Mouse (Mus musculus) ovary, postnatal 10 days (tissue): ENCODE measurements around the gene Atox1.
"Not testable (repeated sequence)": the region's sequence is repeated elsewhere in the genome, so short reads cannot be mapped to it uniquely, and the experiment has no call there.

Source experiments
- DNase-seq: peaks from one replicate; pipeline ENCODE4 v3.0.0; 2022; ENCODE audit warnings: low spot score

Gene Atox1

DNA sequence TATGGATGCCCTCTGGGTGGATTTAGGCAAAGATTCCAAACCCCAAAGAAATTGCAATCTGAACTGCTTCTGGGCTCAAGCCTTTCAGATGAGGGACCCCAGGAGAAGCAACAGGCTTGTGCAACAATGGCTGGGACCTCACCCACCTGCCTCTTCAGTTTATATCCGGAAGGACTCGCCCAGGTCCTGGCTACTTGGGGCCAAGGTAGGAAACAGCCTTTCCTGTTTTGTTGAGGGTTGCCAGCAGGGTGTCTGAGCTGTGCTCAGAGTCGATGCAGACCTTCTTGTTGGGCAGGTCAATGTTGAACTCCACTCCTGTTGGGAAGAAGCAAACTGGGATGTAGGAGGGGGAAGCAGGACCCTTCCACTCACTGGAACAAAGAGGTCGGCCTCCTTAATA is 10.7 kb downstream of the Atox1 start:
- no peak for DNase-seq

DNA sequence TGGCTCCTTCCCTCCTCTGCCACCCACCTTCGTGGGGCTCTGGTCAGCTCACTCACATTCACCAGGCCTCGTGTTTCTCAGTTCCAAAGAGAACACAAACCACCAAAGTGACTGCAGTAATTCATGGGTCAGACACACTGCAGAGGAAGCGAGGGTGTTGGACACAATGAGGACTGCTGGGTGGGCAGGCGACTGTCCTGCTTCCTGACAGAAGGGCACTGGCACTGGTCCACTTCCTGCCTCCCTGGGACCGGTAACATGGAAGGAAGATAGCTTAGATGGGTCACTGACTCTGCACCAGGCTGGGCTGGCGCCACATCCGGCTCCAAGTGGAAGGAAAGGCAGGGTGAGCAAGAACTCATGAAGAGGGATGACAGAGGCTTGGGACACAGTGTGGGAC is 11.5 kb downstream of the Atox1 start:
- DNase-seq, result no peak

DNA sequence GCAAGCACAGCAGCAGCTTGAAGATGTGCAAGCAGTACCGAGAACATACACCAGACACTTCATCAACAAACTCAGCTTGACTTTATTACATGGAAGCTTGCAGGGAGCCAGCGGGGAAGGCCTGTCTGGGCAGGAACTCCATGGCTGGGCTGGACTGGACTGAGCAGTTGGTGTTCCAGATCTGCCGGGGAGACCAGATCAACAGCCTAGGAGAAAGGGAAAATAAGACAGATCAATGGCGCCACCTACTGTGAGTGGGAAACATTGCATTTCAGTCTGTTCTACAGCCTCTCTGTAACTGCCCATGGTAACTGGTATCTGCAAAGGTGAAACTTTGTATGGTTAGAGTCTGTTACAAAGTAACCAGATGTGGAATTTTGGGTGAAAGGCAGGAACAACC is 14.5 kb downstream of the Atox1 start:
- peak; percentile 47 for DNase-seq

DNA sequence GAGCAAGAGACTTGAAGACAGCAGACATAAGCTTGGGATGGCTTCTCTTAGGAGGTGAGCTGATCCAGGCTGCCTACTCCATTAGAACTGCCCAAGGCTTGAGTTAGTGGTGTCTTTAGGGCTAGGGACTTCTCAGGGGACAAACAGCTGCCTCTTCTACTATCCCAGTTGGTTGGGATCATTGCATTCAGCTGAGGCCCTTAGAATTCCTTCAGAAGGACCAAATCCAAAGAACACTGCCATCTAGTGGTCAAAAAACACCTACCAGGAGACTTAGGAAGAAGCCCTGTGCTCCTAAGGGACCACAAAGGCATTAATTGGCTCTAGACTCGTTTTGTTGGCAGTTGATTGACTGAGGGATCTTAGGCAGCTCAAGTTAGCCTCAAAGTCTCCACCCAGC is 16.3 kb downstream of the Atox1 start:
- no peak for DNase-seq

DNA sequence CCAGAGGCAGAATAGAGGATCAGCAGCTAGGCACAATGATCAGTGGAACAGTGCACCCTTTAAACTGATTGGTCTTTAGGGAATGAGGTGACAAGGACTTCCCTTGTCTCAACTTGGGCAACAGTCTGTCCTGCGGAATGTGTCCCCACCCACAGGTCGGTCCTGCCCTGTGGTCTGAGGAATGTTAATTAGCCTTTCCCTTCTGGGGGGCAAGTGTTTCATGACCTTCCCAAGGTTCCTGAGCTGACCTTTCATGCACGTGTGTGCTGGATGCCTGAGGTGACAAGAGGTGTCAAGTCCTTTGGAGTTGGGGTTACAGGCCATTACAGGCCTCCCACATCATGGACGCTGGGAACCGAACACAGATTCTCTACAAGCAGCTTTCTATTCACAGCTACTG is 21.3 kb downstream of the Atox1 start:
- no peak for DNase-seq

DNA sequence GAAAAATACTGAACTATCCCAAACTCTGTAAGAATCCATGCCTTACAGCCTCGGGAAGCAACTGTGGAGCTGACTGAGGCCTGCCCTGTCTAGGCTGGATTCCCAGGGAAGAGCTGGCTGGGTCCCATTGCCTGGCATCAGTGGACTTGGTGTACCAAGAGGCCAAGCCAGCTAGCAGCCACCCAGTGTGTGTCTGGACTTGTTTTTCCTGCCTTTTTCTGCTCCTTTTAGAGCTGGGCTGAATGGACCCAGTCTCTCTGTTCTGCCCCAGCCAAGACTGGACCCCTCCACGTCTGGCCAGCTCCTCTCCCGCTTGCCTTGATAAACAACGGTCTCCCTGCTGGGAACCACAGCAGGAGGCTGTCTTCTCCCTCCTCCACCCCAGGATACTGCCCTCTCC is 23.0 kb downstream of the Atox1 start:
- no peak for DNase-seq

DNA sequence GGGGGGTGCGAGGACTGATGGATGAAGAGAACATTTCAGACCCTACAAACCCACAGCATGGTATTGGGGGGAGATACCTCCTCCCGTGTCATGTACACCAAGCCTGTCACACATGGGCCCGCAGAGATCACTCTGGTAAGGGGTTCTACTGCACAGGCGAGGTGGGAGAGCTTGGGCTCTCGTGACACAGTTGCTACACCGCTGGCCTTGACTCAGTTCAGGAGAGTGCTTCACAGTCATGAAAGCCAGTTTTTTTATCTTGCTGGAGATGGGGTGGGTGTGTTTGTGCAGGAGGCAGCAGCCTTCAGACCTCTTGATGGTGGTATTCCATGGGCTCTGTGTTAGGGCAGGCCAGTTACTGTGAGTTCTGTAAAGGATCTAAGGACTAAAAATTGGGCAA is 24.9 kb downstream of the Atox1 start:
- DNase-seq, result no peak

DNA sequence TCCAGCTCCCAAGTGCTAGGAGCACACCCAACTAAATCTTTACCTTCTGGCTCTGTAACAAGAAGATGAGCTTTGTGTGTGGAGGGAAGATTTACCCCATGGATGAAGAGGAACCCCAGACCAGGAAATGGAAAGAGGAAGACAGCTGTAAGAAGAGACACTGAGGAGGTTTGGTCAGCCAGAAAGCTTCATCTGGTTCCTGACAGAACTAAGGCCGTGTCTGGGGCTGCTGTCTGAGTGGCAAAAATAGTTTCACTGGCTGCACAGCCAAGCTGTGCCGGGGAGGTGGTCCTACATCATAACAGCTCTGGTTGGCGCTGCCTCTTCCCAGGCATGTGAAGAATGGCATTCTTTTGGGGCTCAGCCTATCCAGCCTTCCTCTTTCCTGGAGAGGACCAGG is 28.1 kb downstream of the Atox1 start:
- no peak for DNase-seq

DNA sequence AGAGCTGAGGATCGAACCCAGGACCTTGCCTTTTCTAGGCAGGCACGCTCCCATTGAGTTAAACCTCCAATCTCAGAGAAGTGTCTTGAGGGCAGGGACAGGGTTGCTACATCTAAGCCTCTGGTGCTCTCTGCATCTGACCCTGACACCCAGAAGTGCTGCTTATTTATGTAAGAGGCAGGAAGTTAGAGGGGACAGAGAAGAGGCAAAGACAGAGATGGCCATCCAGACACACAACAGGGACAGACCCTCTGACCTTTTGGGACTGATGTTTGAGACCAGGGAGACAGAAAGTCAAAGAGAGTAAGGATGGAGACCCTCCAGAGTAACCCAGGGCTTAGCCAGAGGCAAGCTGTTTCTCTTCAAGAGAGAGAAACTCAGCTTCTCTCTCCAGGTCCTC is 31.1 kb downstream of the Atox1 start:
- DNase-seq, result no peak

DNA sequence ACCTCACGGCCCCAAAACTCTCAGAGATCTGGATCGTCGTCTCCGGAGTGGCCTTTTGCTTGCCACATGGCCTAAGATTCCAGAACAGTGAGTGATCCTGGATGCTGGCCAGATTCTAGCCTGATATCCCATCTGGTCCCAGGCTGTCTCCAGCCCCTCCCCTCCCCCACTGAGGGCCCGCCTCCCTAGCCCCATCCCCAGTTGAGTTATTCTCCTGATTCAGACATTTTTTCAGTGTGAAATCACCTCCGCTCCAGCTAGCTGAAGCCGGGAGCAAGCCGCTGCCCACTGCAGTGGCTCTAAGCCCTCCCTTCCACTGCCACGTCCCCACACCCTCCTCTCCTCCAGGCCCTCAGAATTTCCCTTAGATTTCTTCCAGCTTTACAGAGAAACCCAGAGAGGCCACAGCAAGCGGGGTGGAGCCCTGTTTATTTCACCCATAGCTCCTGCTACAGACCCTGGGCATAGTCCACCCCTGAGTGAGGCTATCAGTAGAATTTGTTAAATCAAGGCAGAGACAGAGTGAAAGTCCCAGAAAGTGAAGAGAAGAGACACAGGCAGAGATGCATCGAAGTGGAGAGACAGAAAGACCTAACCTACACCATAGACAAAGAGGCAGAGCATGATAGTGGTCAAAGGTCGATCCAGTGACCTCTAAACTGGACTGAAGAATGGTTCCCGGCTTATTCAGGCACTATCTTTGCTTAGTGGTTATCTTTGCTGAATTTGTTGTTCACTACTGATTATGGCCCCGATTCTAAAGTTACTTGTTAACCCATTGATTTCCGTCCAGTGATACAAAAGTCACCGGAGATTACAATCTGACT is 32.6 kb downstream of the Atox1 start:
- DNase-seq, result peak; percentile 63

DNA sequence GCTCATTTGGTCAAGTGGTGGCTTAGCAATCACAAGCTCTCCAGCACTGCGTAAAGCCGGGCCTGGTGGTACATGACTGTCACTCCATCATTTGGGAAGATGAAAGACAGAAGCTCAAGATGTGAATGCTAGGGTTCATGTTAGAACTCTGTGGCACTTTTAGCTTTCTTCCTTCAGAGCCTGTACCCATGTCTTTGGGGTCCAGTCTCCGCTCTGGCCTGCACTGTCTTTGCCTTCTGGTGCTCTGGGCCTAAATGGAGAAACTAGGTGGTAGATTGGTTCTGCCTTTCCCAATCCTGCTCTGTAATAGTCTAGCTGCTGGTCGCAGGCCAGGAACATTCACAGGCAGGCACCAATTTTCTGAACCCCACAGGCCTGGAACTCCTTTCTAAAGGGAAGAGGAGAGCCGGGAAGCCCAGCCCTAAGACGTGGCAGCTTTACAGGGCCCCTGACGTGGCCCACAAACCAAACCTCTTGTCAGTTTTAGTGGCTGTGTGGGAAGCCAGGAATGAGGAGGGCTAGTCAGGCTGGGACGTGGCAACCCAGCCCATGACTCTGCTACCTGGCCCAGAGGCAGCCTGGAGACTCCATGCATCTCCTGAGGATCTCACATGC is 36.2 kb downstream of the Atox1 start:
- DNase-seq, result no peak

DNA sequence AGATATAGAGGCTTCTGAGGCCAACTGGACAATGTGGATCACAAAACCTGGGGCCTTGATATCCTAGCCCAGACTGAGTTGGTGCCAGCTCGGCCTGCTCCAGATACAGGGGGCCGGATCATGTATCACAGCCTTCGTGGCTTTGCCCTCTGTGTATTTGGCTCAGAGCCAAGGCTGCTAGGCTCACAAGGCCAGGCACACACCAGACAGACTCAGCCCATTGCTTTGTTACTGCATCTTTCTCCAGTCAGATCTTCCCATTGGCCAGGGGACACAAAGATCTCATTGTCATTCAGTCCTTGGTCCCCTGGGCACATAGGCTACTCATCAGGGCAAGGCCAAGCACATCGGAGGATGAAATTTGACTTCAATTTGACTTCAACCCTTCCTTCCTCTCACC is 37.3 kb downstream of the Atox1 start:
- no peak for DNase-seq

DNA sequence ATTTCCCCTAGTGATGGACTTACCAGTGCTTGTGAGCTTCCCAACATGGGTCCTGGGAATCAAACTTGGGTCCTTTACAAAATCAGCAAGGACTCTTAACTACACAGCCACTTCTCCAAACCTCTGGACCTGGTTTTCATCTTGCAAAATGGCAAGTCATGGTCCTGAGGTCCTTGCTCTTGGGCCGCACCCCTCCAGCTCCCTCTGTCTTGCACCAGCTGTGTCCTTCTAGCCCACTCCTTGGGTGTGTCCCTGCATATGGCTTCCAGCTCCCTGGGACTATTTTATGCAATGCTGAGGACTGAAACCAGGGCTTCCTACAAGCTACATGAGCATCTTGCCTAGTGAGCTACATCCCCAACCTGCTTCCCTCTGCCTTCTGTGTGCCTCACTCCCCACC is 38.1 kb downstream of the Atox1 start, which contains the start of gene Sparc:
Sparc (minus strand) TSS at position 206 of the 400 bp plus-strand sequence.
- DNase-seq, result no peak

DNA sequence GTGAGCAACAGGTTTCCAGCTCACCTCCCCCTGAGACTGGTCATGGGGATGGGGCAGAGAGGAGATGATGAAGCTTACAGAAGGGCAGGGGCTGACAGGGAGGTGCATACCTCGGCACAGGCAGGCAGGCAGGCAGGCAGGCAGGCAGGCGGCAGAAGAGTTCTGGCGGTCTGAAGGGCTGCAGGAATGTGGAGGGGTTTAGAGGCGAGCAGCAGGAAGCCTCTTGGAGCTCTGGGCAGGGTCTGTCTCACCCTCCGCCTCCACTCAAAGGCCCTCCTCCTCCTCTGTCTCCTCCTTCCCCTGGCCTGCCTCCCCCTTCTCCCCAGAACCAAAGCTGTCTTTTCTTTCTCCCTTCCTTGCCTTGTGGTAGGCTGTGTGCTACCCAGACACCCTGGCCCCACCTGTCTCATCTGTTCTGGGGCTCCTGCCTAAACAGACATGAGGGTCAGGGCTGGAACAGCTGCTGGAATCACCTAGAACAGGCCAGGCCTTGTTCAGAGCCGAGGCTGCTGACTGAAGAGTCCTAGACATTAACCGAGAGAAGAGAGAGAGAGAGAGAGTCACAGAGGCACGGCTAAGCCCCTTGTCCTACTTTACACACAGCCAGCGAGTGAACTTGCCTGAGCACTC is 41.2 kb downstream of the Atox1 start:
- peak; percentile 67 for DNase-seq

DNA sequence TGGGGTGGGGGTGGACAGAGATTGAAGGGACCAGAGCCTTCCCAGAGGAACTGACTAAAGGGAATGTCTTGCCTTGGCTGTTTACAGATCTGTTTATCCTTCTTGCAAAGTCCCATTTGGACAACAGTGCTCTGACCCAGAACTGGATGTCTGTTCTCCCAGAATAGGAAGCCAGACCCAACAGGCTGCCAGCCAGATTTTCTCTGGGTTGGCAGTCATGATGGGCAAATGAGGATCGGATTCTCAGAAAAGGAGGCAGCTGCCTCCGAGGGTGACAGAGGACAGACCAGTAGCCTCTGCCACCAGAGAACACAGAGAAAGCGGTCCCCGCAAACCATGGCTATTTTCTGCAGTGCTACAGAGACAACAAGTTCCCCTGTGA is 41.8 kb downstream of the Atox1 start:
- DNase-seq, result no peak

DNA sequence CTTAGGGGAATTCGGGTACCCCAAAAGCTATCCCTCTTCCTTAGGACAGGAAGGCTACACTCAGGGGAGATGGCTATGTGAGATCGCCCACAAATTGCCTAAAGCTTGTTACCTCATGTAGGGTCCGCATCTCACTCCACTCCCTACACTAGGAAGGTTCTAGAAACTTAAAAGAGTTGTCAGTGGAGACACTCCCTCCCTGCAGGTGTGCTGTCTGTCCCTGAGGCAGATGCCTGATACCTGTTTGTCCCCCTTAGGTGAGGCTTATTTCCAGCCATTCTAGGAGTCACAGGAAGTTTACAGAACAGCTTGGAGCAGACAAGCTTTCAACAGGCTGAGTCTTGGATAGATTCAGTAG is 42.4 kb downstream of the Atox1 start:
- DNase-seq, result no peak

DNA sequence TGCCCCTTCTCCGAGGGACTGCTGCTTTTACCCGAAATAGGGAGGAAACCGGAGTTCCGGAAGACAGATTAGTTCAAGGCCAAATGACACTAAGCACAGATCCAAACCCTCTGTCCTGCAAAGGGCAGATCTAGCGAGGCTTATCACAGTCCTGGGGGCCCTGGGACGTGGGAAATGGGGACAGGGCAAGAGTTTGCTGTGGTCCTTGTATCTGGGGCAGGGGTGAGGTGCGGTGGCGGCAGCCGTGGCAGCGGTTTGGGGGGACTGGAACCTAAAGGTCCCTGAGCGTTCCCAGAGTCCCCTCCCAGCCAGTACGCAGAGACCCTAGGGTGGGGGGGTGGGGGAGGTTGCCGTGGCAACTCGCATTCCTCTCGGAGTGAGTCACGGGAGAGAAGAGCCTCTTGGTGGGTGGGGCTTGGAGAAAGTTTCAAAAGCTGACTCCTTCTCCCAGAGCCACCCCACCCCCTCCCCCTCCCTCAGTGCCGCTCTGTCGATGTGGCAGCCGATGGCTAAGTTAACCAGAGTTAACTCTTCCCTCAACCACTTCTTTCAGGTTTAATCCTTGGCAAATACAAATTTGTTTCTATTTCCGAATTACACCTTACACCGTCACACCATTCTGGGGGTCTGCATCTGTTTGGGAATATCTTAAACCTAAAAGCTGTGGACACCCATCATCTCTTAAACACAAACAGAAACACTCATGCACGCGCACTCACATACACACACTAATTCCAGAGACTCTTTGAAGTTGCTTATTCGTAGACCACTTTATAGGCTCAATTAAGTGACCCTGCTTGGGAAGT is 42.9 kb downstream of the Atox1 start:
- DNase-seq, result no peak

DNA sequence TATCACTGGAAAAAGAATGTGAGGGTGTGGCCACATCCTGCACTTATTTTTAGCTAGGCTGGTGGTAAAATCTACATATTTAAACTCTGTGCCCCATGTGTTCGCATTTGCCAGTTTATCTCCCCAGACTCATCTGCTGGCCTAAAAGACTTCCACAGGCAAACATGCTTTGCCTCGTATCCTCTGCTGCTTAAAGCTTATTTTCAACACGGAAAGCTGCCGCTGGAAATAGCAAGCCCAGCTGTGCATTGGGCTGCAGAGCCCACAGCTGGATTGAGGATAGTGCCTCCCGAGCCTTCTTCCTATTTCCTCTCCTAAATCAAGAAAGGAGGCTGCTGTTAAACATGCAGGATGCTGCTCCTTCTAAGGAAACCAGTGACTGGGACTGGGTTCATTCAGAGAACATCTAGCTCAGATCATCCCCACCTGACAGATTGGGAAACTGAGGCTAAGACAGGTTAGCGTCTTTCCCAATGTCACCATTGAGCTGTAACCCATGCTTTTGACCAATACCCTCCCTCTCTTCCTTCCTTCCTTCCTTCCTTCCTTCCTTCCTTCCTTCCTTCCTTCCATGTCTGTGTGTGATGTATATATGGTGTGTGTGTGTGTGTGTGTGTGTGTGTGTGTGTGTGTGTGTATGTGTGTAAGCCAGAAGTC is 44.3 kb downstream of the Atox1 start:
- no peak for DNase-seq

DNA sequence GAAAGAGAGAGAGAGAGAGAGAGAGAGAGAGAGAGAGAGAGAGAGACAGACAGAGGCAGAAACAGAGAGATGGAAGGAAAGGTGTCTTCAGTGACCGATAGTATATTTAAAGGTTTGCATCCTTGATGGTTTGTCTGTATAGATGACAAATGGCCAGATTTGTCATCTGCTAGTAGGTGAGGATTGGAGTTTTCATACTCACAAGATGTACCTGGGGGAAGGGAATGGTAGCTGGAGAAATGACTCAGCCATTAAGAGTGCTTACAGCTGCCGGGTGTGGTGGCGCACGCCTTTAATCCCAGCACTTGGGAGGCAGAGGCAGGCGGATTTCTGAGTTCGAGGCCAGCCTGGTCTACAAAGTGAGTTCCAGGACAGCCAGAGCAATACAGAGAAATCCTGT is 45.3 kb downstream of the Atox1 start:
- not testable (repeated sequence) for DNase-seq

DNA sequence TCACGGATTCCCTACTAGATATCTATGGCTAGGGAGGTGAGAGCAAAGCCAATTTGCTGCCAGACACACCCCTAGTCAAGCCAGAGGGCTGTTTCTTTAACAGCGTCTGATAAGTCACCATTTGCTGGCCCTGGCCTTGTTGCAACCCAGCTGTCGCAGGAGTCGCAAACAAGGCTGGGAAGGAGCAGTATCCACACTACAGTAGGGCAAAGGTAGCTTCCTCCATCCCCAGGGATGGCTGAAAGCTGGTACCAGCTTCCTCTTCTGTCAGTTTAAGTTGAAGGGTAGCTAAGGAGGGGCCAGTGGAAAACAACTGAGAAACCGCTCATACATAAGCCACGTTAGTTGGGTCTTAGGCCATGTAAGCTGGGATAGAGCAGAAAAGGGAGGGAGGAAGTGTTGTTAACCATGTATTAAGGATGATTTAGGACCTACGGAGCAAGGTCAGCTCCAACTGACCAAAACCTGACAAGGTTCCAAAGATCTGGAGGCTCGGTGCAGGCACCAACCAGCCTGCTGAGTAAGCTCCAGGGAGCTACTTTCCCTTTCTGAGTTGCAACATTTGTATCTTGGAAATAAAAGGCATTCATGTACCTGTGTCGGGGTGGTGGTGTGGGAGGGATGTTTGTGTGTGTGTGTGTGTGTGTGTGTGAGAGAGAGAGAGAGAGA is 45.9 kb downstream of the Atox1 start:
- no peak for DNase-seq

DNA sequence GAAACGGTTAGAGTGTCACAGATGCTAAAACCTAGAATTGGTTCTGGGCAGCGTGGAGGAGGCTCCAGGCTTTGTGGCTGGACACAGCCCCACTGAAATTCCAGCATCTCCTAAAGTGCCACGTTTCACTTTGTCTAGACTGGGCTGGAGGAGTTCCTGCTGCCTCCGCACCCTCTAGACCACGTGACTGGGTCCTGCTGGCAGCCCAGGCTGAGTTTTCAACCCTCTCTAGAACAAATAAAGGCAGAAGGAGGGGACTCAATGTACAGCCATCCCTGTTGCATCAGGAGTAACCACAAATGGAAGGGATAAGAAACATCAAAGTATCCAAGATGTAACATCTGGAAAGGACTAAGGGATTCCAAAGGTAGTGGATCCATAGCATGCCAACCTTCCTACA is 46.7 kb downstream of the Atox1 start:
- DNase-seq, result no peak

DNA sequence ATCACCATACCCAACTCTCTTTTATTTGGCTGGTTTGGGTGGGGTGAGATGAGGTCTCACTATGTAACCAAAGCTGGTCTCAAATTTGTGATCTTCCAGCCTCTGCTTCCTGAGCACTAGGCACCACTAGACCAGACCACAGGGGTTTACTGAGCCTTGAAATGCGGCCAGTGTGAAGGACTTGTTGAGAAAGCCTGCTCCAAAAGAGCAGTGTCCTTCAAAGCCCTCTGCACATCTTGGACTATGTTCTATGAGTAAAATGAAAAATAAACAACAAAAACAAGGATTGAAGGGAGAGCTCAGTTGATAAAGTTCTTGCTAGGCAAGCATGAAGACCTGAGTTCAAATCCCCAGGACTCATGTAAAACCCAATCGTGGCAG is 47.6 kb downstream of the Atox1 start:
- DNase-seq, result no peak
